Mouse (Mus musculus) brain, embryonic 14.5 days (tissue): ENCODE results near the gene Olfr150.

ENCODE experiments used
- CTCF ChIP-seq: fragments of 200-500 bp; IDR thresholded peaks from 2 replicates; pipeline ENCODE4 v1.5.1; 2012; ENCODE audit warnings: inconsistent platforms, mild to moderate bottlenecking, moderate library complexity, borderline replicate concordance; ENCODE audit not compliant: insufficient read depth, insufficient read length; ENCODE audit errors: extremely low read depth
- POLR2A ChIP-seq: fragments of 200-500 bp; IDR thresholded peaks from 2 replicates; pipeline ENCODE4 v1.6.1; 2012; ENCODE audit warnings: mild to moderate bottlenecking, inconsistent platforms, borderline replicate concordance; ENCODE audit not compliant: poor library complexity, insufficient read depth, insufficient read length, severe bottlenecking; ENCODE audit errors: extremely low read depth

DNA sequence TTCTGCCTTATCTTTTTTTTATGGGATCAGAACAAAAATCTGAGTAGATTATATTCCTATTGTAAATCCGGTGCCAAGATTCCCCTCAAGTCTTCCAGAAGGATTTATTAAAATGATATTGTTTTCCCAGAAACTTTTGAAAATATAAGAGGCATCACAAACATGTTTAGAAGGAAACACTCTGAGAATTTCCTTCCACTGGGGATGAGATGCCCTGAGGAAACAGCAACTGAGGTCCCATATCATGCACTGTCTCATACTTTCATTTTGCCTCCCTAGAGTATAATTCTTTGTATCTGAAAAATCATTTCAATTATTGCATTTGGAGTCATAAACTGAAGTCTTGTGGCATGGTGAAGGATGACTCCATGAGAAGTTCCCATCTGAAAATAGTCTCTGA, 52.4 kb downstream of the Olfr150 start, which contains the start of gene Olfr968:
- TF ChIP-seq CTCF (no peak), POLR2A (no peak)
